Mouse (Mus musculus) effector memory CD4-positive, alpha-beta T cell, adult 7 months (primary cell): Measurements from ENCODE around the gene Runx2. TPM values are rescaled to one million over a fixed set of nuclear protein-coding genes. Genes with fewer than 3 reads are reported as not detected.

ENCODE experiments used
- polyA plus RNA-seq: library from polyadenylated mRNA; unstranded; fragments of 100-300 nt; shearing (Covaris generic); gene quantifications from one replicate; pipeline ENCODE4 v1.2.1, GENCODE M21; 2017

The Runx2 gene
- 49.8 TPM for polyA plus RNA-seq

GRCm38 (mm10) chr17:44814508-44815175, at the start of gene Runx2:
Gene Runx2 (minus strand): TSS chr17:44814797.

GRCm38 (mm10) chr17:44776738-44777270, 37.8 kb downstream of the Runx2 start, which contains the start of gene Supt3:
Gene Supt3 (plus strand): TSS chr17:44777152.

Other genes with a start within 250 kb of the Runx2 start
- gene Supt3, start 37.6 kb downstream of the Runx2 start, polyA plus RNA-seq = 19.3 TPM